In genomic region chr7:101956911-101957310, GRCm38 (mm10) we compare ENCODE assay signal across 17 mouse cellular contexts. TPM values are rescaled to one million over a fixed set of nuclear protein-coding genes. Genes with fewer than 3 reads are reported as not detected.
"Had no signal": no experiment of that assay in that cellular context is flagged by ENCODE, and none has a peak within 500 bp of the region (broad histone marks: within the 10 kb centered on the region; RNA-seq: fewer than 3 reads in every experiment).

No protein-coding gene starts in this region.

- DNase-seq: kidney, postnatal 25 days; layer of hippocampus, adult 9-11 months; layer of hippocampus, postnatal 36 days; liver, embryonic 13.5 days; lung, adult 2 months; lung, postnatal 14 days; lung, postnatal 4 days; midbrain, embryonic 14.5 days; retina, postnatal 1 day; right cerebral cortex, postnatal 25 days; spleen, adult 18-20 months; thymus, postnatal 25 days had no signal

RNA-seq across cellular contexts. Expression of gene Tomt, which starts 50.8 kb away (rescaled TPM):
- total RNA-seq: layer of hippocampus, postnatal 36 days; left cerebral cortex, adult 2 months; left cerebral cortex, postnatal 10 days; liver, adult 2 months; megakaryocyte progenitor cell, adult 5-6 weeks; midbrain, postnatal 0 days had no signal
